In the genomic region with DNA sequence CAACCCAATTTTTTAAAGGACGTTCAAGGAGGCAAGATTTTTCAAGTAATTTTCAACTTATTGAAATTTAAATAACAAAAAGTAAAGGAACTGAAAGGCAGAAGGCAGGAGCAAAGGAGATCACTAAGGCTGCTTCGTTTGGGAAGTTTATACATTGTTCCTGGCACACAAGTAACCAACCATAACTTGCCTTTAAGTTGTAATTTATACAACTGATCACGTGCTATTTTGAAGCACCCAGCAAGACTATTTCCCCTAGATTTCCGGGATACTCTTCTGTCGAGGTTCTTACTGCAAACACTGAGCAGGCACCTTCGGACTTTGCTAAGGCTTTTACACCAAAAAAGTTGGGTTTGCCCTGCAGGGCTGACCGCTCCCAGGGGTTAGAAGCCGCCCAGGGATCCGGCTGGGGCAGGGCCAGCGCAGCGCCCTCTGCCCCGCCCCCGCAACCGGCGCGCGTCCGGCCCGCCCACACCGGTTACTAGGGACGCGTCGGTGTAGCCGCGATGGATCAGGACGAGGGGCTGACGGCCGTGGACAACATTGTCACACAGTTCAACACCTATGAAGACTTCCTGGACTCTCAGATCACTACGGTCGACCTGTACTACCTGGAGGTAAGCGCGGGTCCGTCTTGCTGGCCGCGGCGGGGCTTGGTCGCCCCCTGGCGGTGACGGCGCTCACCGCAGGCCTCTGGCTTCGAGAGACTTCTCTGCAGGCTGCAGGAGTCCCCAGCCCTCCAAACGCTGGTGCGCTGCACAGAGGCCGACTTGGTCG, we compare ENCODE assay signal across 9 mouse cellular contexts. TPM values are rescaled to one million over a fixed set of nuclear protein-coding genes. Genes with fewer than 3 reads are reported as not detected.
DNase-seq lines count a peak whose midpoint lies in the region; ATAC-seq and TF ChIP-seq lines count a peak whose summit lies in the region.
"Had no signal": no experiment of that assay in that cellular context is flagged by ENCODE, and none has a peak within 500 bp of the region (broad histone marks: within the 10 kb centered on the region; RNA-seq: fewer than 3 reads in every experiment).

A gene (plus strand): TSS at position 457 of the 777 bp plus-strand sequence.

- TF ChIP-seq CTCF in bone marrow macrophage, adult 2 months (IDR thresholded peaks at IDR 0.05; ENCODE audit: low read depth, low read length): peak; percentile 96
- peak; percentile 98 for TF ChIP-seq CTCF in kidney, postnatal 0 days (IDR thresholded peaks at IDR 0.05; ENCODE audit: low read depth)
- peak; percentile 94 for TF ChIP-seq CTCF in liver, adult 2 months (IDR thresholded peaks at IDR 0.05; ENCODE audit: low read depth, low read length)

- no peaks in the 10 kb centered on the region for H3K79me2 ChIP-seq in liver, adult 2 months (ENCODE audit: control insufficient read depth, insufficient read depth, low read length)

- H3K27me3 ChIP-seq in heart, embryonic 13.5 days (replicated peaks): peaks cover 20% of the 10 kb centered on the region; the same call in 1 of the 2 replicates
- H3K27me3 ChIP-seq in kidney, postnatal 0 days (ENCODE audit: insufficient read depth, low read length): 0 out of 2 replicates have a peak, but pooled peaks cover 4% of the 10 kb centered on the region
- no peaks in the 10 kb centered on the region for H3K27me3 ChIP-seq in liver, adult 2 months (ENCODE audit: control insufficient read depth, insufficient read depth, low read length)
- no peaks in the 10 kb centered on the region; the same call in 1 of the 2 replicates for H3K27me3 ChIP-seq in splenic B cell, adult 2 months (ENCODE audit: control insufficient read depth, insufficient read depth, low read length, poor library complexity, severe bottlenecking)

- H3K36me3 ChIP-seq in heart, embryonic 13.5 days: no peaks in the 10 kb centered on the region
- H3K36me3 ChIP-seq in kidney, postnatal 0 days (ENCODE audit: insufficient read depth, low read length): no peaks in the 10 kb centered on the region
- no peaks in the 10 kb centered on the region for H3K36me3 ChIP-seq in liver, adult 2 months (ENCODE audit: control insufficient read depth, insufficient read depth, low read length)
- H3K36me3 ChIP-seq in splenic B cell, adult 2 months (ENCODE audit: control insufficient read depth, insufficient read depth, low read length, poor library complexity, severe bottlenecking): no peaks in the 10 kb centered on the region

- H3K4me2 ChIP-seq in heart, embryonic 13.5 days: peak within 1 kb of the TSS; percentile 73
- H3K4me2 ChIP-seq in kidney, postnatal 0 days (ENCODE audit: low read length): peak within 1 kb of the TSS; percentile 70

- 1% methylated on average over 46 of the region's 46 CpGs for WGBS in heart, embryonic 13.5 days
- WGBS in kidney, postnatal 0 days: 1% methylated on average over 46 of the region's 46 CpGs
- 1% methylated on average over 46 of the region's 46 CpGs for WGBS in liver, adult 2 months

- peak within 1 kb of the TSS; percentile 72 for H3K9ac ChIP-seq in heart, embryonic 13.5 days
- H3K9ac ChIP-seq in kidney, postnatal 0 days (ENCODE audit: low read depth, low read length): no peak within 1 kb of the TSS
- H3K9ac ChIP-seq in liver, adult 2 months (ENCODE audit: low read depth, low read length): peak within 1 kb of the TSS; percentile 56; the same call in 1 of the 2 replicates

- DNase-seq in 3T3-L1 (ENCODE audit: low read depth, low spot score): peak; percentile 61
- DNase-seq in kidney, postnatal 0 days (ENCODE audit: low spot score): peak; percentile 70
- peak; percentile 65 for DNase-seq in liver, adult 2 months (ENCODE audit: extremely low read depth, low read depth, low spot score)
- DNase-seq in naive thymus-derived CD4-positive, alpha-beta T cell, adult 2 months (ENCODE audit: low read depth): peak; percentile 74
- peak; percentile 76 for DNase-seq in splenic B cell, adult 2 months (ENCODE audit: low read depth, low spot score)

- peak; percentile 61; the same call in 1 of the 2 replicates for ATAC-seq in erythroid progenitor cell, adult 5-6 weeks (replicated peaks; ENCODE audit: low FRiP score, poor library complexity, severe bottlenecking)
- ATAC-seq in heart, embryonic 13.5 days (ENCODE audit: extremely low read depth, insufficient number of reproducible peaks, low FRiP score, low TSS enrichment): peak; percentile 54
- peak; percentile 96 for ATAC-seq in kidney, postnatal 0 days (replicated peaks; ENCODE audit: low FRiP score, low read depth)

- H3K9me3 ChIP-seq in heart, embryonic 13.5 days: no peaks in the 10 kb centered on the region
- no peaks in the 10 kb centered on the region for H3K9me3 ChIP-seq in kidney, postnatal 0 days (replicated peaks; ENCODE audit: low read length)

- H3K4me1 ChIP-seq in bone marrow macrophage, adult 2 months (ENCODE audit: control insufficient read depth, insufficient read depth, low read length): no peaks in the 10 kb centered on the region
- H3K4me1 ChIP-seq in heart, embryonic 13.5 days: no peaks in the 10 kb centered on the region
- H3K4me1 ChIP-seq in kidney, postnatal 0 days (replicated peaks; ENCODE audit: insufficient read depth, low read length): no peaks in the 10 kb centered on the region; the same call in 1 of the 2 replicates
- H3K4me1 ChIP-seq in liver, adult 2 months (ENCODE audit: control insufficient read depth, insufficient read depth, low read length): peaks cover 2% of the 10 kb centered on the region; the same call in 1 of the 2 replicates

- H3K27ac ChIP-seq in bone marrow macrophage, adult 2 months (ENCODE audit: insufficient read depth, low read depth, low read length): no peak within 1 kb of the TSS
- H3K27ac ChIP-seq in heart, embryonic 13.5 days (replicated peaks): no peak within 1 kb of the TSS
- no peak within 1 kb of the TSS for H3K27ac ChIP-seq in kidney, postnatal 0 days
- no peak within 1 kb of the TSS for H3K27ac ChIP-seq in liver, adult 2 months (replicated peaks; ENCODE audit: insufficient read depth, low read depth, low read length)

- H3K4me3 ChIP-seq in bone marrow macrophage, adult 2 months (ENCODE audit: insufficient read depth, low read length): peak within 1 kb of the TSS; percentile 67
- peak within 1 kb of the TSS; percentile 74 for H3K4me3 ChIP-seq in heart, embryonic 13.5 days
- peak within 1 kb of the TSS; percentile 48 for H3K4me3 ChIP-seq in kidney, postnatal 0 days (replicated peaks; ENCODE audit: low read depth, low read length)
- peak within 1 kb of the TSS; percentile 71 for H3K4me3 ChIP-seq in liver, adult 2 months (ENCODE audit: insufficient read depth, low read depth, low read length)

- no peak for TF ChIP-seq POLR2A in bone marrow macrophage, adult 2 months (IDR thresholded peaks at IDR 0.05; ENCODE audit: borderline replicate concordance, low read depth, low read length)
- no peak for TF ChIP-seq POLR2A in liver, adult 2 months (IDR thresholded peaks at IDR 0.05; ENCODE audit: extremely low read depth, insufficient read depth, low read length)

RNA-seq across cellular contexts. Expression of the gene that starts here (rescaled TPM):
- polyA plus RNA-seq in bone marrow macrophage, adult 2 months (2012; ENCODE audit: insufficient read depth, insufficient read length, missing spikeins): not detected in 2 replicates
- not detected in 2 replicates for total RNA-seq in erythroid progenitor cell, adult 5-6 weeks (2015; ENCODE audit: low replicate concordance)
- total RNA-seq in erythroid progenitor cell, adult 5-6 weeks (2017; ENCODE audit: low replicate concordance): not detected in 2 replicates
- 0.36 and 0.40 TPM in 2 replicates for polyA plus RNA-seq in heart, embryonic 13.5 days (2015; fragmentation: Nextera tagmentation; extraction: Ambion mirVana)
- polyA plus RNA-seq in kidney, postnatal 0 days (2015; fragmentation: Nextera tagmentation; extraction: Ambion mirVana): 0.34 and 0.43 TPM in 2 replicates
- not detected in 2 replicates for total RNA-seq in liver, adult 2 months (2014; rRNA removed)
- polyA plus RNA-seq in liver, adult 2 months (2012; rRNA removed): not detected in 2 replicates
- total RNA-seq: MEL had no signal

Comparison
In these comparisons a context has a peak if more than half of its experiments do, and no peak if none do; other contexts are left out.
1. Peak in ATAC-seq in erythroid progenitor cell, adult 5-6 weeks; RNA of the gene not detected or under 1 TPM.
2. Peak in ATAC-seq, H3K4me3 ChIP-seq, H3K9ac ChIP-seq and H3K4me2 ChIP-seq in heart, embryonic 13.5 days; RNA of the gene not detected or under 1 TPM.
3. Peak in DNase-seq, ATAC-seq, H3K4me3 ChIP-seq and H3K4me2 ChIP-seq in kidney, postnatal 0 days; RNA of the gene not detected or under 1 TPM.
4. Peak in DNase-seq, H3K4me3 ChIP-seq and H3K9ac ChIP-seq in liver, adult 2 months; RNA of the gene not detected or under 1 TPM.